Mouse (Mus musculus) B cell, adult 67 days (primary cell): Measurements from ENCODE around the gene Cacnb3. TPM values are rescaled to one million over a fixed set of nuclear protein-coding genes. Genes with fewer than 3 reads are reported as not detected.

Experiments used
- total RNA-seq, 2 experiments: library from RNA; stranded (reverse); gene quantifications; 4 replicates each; pipeline ENCODE4 v1.2.4; 2023

The Cacnb3 gene
- total RNA-seq, result not detected

DNA sequence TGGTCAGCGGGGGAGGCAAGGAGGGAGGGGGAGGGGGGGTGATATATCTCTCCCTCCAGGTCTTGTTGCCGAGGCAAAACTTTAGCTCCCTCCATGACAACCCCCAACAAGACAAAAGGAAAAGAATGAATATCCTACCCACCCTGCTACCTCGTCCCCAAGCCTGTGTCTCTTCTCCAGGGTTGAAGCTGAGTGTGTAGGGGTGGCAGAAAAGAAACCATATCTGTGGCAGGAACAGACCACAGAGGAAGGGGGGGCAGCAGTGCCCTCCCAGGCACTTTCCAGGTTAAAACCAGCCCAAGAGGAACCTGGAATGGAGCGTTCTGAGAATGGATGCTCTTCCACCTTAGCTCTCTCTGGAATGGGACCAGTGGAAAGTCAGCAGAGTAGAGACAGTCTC lies at the start of gene Cacnb3:
Gene Cacnb3 (plus strand): TSS at position 301 of the 400 bp plus-strand sequence.

DNA sequence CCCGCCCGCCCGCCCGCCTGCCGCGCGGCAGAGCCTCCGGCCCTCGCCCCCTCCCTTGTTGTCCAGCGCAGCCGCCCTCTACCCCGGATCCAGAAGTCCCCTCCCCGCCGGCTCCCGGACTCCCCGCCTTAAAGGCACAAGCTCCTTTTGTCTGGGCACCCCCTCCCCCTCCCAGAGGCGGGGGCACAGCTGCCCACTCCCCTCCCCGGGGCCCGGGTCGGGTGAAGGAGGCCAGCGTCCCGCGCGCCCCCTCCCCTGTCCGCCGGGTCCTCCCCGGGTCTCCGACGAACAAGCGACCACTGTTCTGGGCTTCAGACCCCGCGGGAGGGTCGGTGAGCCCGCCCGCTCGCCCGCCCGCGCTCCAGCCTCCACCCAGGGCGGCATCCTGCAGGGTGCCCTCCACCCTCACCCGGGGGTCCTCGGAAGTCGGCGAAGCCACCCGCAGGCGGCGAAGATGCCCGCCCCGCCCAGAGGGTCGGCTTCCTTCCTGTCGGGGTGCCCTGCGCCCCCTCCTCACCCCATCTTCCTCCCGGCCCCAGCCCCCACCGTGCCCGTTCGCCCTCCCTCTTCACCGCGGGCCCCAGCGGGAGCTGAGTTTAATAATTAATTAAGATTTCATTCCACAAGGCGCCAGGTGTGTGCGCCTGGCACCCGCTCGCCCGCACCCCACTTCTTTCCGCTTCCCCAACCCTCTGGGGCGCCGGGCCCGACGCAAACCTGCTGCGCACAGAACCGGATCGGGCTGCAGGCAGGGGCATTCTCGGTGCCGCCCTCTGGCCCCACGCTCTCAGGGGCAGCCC lies 21.1 kb upstream of the Cacnb3 start, which contains the start of gene Adcy6:
Gene Adcy6 (minus strand): TSS at position 746 of the 800 bp plus-strand sequence.

DNA sequence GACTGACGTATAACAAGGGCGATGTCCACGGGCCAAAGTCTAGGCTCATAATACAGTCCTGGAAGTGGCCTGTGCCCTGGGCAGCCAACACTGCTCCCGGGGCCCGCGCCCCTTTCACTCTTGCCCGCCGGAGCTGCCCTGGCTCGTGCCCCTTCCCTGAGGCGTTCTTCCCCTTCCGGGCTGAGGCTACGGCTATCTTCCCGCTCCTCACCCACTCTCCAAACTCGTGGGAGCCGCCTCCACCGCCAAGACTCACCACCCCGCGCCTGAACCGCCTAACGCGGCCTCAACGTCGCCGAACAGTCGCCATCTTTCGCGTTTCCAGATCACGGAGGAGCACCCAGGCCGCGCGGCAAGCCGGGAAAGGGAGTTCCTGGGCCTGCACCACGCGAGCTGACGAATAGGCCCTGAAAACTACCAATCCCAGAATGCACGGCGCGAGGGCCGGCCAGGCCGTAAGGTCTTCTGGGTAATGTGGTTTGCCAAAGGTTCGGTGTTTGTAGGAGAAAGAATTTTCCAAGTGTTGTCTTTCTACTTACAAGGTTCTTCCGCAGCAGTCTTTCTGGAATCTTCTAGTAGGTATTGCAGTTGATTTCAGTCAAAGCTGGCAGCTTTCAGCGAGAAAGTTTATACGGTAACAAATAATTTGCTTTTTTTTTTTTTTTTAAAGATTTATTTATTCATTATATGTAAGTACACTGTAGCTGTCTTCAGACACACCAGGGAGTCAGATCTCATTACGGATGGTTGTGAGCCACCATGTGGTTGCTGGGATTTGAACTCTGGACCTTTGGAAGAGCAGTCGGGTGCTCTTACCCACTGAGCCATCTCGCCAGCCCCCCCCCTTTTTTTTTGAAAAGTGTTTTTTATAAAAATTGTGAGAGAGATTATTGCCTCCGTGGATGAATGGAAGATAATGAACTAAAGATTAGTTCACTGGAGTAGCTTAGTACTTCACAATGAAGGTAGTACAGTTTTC lies 32.2 kb downstream of the Cacnb3 start, which contains the start of gene Ddx23:
Gene Ddx23 (minus strand): TSS at position 328 of the 979 bp plus-strand sequence.

DNA sequence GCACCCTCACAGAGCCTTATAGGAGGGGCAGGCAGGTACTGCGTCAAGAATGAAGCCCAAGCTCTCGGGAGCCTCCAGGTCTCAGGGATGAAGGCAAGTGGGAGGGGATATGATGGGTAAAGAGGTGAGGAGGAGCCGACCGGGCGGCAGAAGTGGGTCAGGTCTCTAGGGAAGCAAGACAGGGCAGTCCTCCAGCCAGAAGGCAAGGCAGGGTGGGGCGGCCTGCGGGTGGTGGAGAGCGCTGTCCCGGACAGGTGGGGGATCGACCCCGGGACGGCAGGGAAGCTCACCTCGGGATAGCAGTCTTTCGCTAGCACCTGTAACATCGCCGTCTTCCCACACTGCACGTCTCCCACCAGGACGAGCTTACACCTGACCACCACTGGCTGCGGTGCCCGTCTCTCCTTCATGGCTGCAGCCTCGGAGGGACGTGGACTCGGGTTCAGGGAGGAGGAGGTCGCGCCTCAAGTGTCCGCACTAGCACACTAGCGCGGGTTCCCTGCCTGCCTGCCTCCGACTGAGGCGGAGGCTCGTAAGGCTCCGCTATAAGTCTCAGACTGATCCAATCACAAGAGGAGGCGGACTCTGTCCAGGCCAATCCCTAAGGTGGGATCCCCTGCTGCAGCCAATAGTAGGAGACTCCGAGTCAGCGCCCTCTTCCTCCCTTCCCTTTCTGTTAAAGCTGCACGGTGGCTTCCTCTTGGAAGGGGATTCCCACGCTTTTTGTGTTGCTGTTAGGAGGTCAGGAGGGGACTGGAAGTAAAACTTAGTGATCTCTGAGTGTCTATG lies 46.5 kb downstream of the Cacnb3 start, which contains the start of gene Rnd1:
Gene Rnd1 (minus strand): TSS at position 522 of the 789 bp plus-strand sequence.

Other genes starting within 250 kb of the Cacnb3 start
- gene Olfr283, start 249.9 kb upstream of the Cacnb3 start, total RNA-seq, result not detected
- gene Olfr282, start 199.6 kb upstream of the Cacnb3 start, total RNA-seq, result not detected
- not detected for gene Olfr281, start 178.3 kb upstream of the Cacnb3 start, total RNA-seq
- gene OR5BS1P, start 160.9 kb upstream of the Cacnb3 start, total RNA-seq, result not detected
- gene Lalba, start 148.1 kb upstream of the Cacnb3 start, total RNA-seq, result under 1 TPM in 1 of 2 experiments, not detected in 1; 0.75 TPM
- not detected for gene Olfr279, start 138.4 kb upstream of the Cacnb3 start, total RNA-seq
- gene Kansl2, start 96.6 kb upstream of the Cacnb3 start, total RNA-seq, result 10 to 100 TPM; 80.7 to 85.4 TPM
- 100 to 1,000 TPM; 134 to 143 TPM for gene Ccnt1, start 59.9 kb upstream of the Cacnb3 start, total RNA-seq
- not detected for gene 4930415O20Rik, start 59.8 kb upstream of the Cacnb3 start, total RNA-seq
- 1 to 10 TPM; 4.3 to 4.5 TPM for gene Adcy6, start 20.8 kb upstream of the Cacnb3 start, total RNA-seq
- gene Ddx23, start 32.1 kb downstream of the Cacnb3 start, total RNA-seq, result 100 to 1,000 TPM; 134 to 152 TPM
- not detected for gene Rnd1, start 46.6 kb downstream of the Cacnb3 start, total RNA-seq
- not detected for gene Ccdc65, start 77.4 kb downstream of the Cacnb3 start, total RNA-seq
- gene Fkbp11, start 97.4 kb downstream of the Cacnb3 start, total RNA-seq, result 10 to 100 TPM; 24.6 to 26.6 TPM
- gene Arf3, start 132.4 kb downstream of the Cacnb3 start, total RNA-seq, result 10 to 100 TPM; 89.5 to 91.6 TPM
- gene Wnt10b, start 147.3 kb downstream of the Cacnb3 start, total RNA-seq, result under 1 TPM; 0.83 to 0.87 TPM
- gene Wnt1, start 159.0 kb downstream of the Cacnb3 start, total RNA-seq, result not detected
- gene Ddn, start 178.7 kb downstream of the Cacnb3 start, total RNA-seq, result under 1 TPM; 0.23 to 0.30 TPM
- 10 to 100 TPM; 76.9 to 79.0 TPM for gene Prkag1, start 200.7 kb downstream of the Cacnb3 start, total RNA-seq
- gene Kmt2d, start 240.4 kb downstream of the Cacnb3 start, total RNA-seq, result 100 to 1,000 TPM; 192 to 206 TPM